Mouse (Mus musculus) thymus, adult 2 months (tissue): Measurements from ENCODE around the gene Gfy.

Experiments used
- CTCF ChIP-seq: fragments of 200-500 bp; IDR thresholded peaks from 2 replicates; pipeline ENCODE4 v1.5.1; 2012; ENCODE audit warnings: mild to moderate bottlenecking, control low read depth, low read length, moderate library complexity, borderline replicate concordance; ENCODE audit not compliant: control insufficient read depth, poor library complexity, insufficient read depth; ENCODE audit errors: extremely low read depth
- POLR2A ChIP-seq: fragments of 200-500 bp; IDR thresholded peaks from 2 replicates; pipeline ENCODE4 v1.6.1; 2012; ENCODE audit warnings: mild to moderate bottlenecking, low read length, control low read depth, moderate library complexity; ENCODE audit not compliant: control insufficient read depth, poor library complexity, insufficient read depth; ENCODE audit errors: extremely low read depth

- TF ChIP-seq POLR2A (no peak), CTCF (no peak)
Observed at GRCm38 (mm10) chr7:45165701-45166100, 13.7 kb downstream of the Gfy start.
